Comparison of ENCODE assay signal across 8 mouse cellular contexts in the genomic region with DNA sequence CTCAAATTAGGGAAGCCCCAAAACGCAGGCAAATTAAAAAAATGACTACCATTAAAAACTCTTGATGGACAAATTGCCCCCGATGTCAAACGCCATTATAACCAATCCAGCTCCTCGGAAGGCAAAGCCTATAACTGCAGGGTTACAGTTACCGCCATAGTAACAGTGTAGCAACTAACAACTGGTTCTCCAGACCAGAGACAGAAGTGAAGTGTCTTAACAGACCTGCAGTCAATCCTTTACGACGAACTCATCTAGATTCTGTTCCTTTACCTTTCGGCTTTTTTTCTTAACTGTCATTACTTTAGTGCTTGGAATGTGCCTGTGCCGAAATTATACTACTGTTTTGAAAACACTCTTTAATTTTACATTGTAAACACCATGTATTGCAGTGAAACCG. TPM values are rescaled to one million over a fixed set of nuclear protein-coding genes. Genes with fewer than 3 reads are reported as not detected.
DNase-seq lines count a peak whose midpoint lies in the region; ATAC-seq and TF ChIP-seq lines count a peak whose summit lies in the region.

No protein-coding gene starts in this region.

- no peak overlapping the region for H3K27ac ChIP-seq in forebrain, postnatal 0 days (ENCODE audit: low read depth, low read length)
- no peak overlapping the region for H3K27ac ChIP-seq in liver, embryonic 11.5 days (ENCODE audit: low read depth, low read length)

- peak overlapping the region; percentile 92 for H3K4me2 ChIP-seq in forebrain, postnatal 0 days (ENCODE audit: low read depth)
- peak overlapping the region; percentile 94 for H3K4me2 ChIP-seq in liver, embryonic 11.5 days

- intact Hi-C loops in left cerebral cortex, postnatal 4 days (cut with DNase I): no loop called here

- H3K9ac ChIP-seq in forebrain, postnatal 0 days: no peak overlapping the region
- H3K9ac ChIP-seq in liver, embryonic 11.5 days (ENCODE audit: low read depth, low read length): peak overlapping the region; percentile 94

- no peak for TF ChIP-seq CTCF in forebrain, postnatal 0 days (IDR thresholded peaks at IDR 0.05; ENCODE audit: low read depth)

- H3K4me3 ChIP-seq in forebrain, postnatal 0 days (ENCODE audit: low read depth, low read length): peak overlapping the region; percentile 79
- peak overlapping the region; percentile 84 for H3K4me3 ChIP-seq in liver, embryonic 11.5 days (ENCODE audit: low read depth, low read length)

- DNase-seq in kidney, adult 9 months: peak; percentile 40
- no peak for DNase-seq in kidney, postnatal 14 days
- peak; percentile 34 for DNase-seq in T-cell, adult 2 months (ENCODE audit: low spot score)
- no peak for DNase-seq in forebrain, postnatal 0 days
- no peak for DNase-seq in liver, embryonic 11.5 days (ENCODE audit: low spot score)
- peak; percentile 31 for DNase-seq in retina, postnatal 1 day
- DNase-seq in cerebellum, postnatal 4 days (ENCODE audit: low spot score in 2 of 2): no peak
- DNase-seq in left cerebral cortex, postnatal 4 days: no peak

- 14% methylated on average over 10 of the region's 10 CpGs for WGBS in forebrain, postnatal 0 days
- 20% methylated on average over 10 of the region's 10 CpGs for WGBS in liver, embryonic 11.5 days

- H3K36me3 ChIP-seq in forebrain, postnatal 0 days (ENCODE audit: insufficient read depth): no peaks in the 10 kb centered on the region
- H3K36me3 ChIP-seq in liver, embryonic 11.5 days (ENCODE audit: control insufficient read depth, insufficient read depth, low read length): no peaks in the 10 kb centered on the region

- no peaks in the 10 kb centered on the region for H3K9me3 ChIP-seq in forebrain, postnatal 0 days (ENCODE audit: low read length)
- H3K9me3 ChIP-seq in liver, embryonic 11.5 days (ENCODE audit: control insufficient read depth, low read length): no peaks in the 10 kb centered on the region

- H3K27me3 ChIP-seq in forebrain, postnatal 0 days (ENCODE audit: insufficient read depth, low read length): no peaks in the 10 kb centered on the region
- H3K27me3 ChIP-seq in liver, embryonic 11.5 days (replicated peaks; ENCODE audit: control insufficient read depth, insufficient read depth, low read length): no peaks in the 10 kb centered on the region

- H3K4me1 ChIP-seq in forebrain, postnatal 0 days (ENCODE audit: insufficient read depth): peaks cover 20% of the 10 kb centered on the region
- H3K4me1 ChIP-seq in liver, embryonic 11.5 days (replicated peaks; ENCODE audit: control insufficient read depth, insufficient read depth, low read length): peaks cover 13% of the 10 kb centered on the region; the same call in 1 of the 2 replicates

- no peak for ATAC-seq in forebrain, postnatal 0 days
- no peak for ATAC-seq in liver, embryonic 11.5 days (replicated peaks; ENCODE audit: low FRiP score)

RNA-seq across cellular contexts. Expression of a gene that starts 1.4 kb away (rescaled TPM):
- total RNA-seq in forebrain, postnatal 0 days (2014; rRNA removed): 32.5 and 38.7 TPM in 2 replicates
- 17.4 and 18.8 TPM in 2 replicates for polyA plus RNA-seq in forebrain, postnatal 0 days (2015; fragmentation: Nextera tagmentation; extraction: Ambion mirVana)
- 21.0 and 23.6 TPM in 2 replicates for polyA plus RNA-seq in liver, embryonic 11.5 days (2014; fragmentation: Nextera tagmentation; extraction: Ambion mirVana)
- total RNA-seq in left cerebral cortex, postnatal 4 days (2021): 10 to 100 TPM; 25.9 to 27.2 TPM

Comparison
In these comparisons a context has a peak if more than half of its experiments do, and no peak if none do; other contexts are left out.
1. DNase-seq: peak in kidney, adult 9 months (single experiment), T-cell, adult 2 months (single experiment) and retina, postnatal 1 day (single experiment); none in kidney, postnatal 14 days (single experiment), forebrain, postnatal 0 days (single experiment), liver, embryonic 11.5 days (single experiment), cerebellum, postnatal 4 days (0 of 2) and left cerebral cortex, postnatal 4 days (single experiment).